Mouse (Mus musculus) ES-E14 (cell line): ENCODE data around the gene Tma7. TPM values are rescaled to one million over a fixed set of nuclear protein-coding genes. Genes with fewer than 3 reads are reported as not detected.

Source experiments
- DNase-seq: peaks from one replicate; pipeline ENCODE4 v3.0.0-alpha.2; 2013; ENCODE audit warnings: low read depth, low spot score
- H3K27ac ChIP-seq: 2 replicates; pipeline ENCODE4 v1.5.1; 2012; ENCODE audit warnings: low read depth, mild to moderate bottlenecking, low read length, moderate library complexity, mixed read lengths; ENCODE audit not compliant: poor library complexity, insufficient read depth, severe bottlenecking
- H3K36me3 ChIP-seq: 2 replicates; pipeline ENCODE4 v1.6.1; 2012; ENCODE audit warnings: mild to moderate bottlenecking, low read length, moderate library complexity, mixed read lengths; ENCODE audit not compliant: control insufficient read depth, poor library complexity, insufficient read depth, severe bottlenecking
- H3K4me1 ChIP-seq, 2 experiments: fragments of 150-350 bp in 1 of 2; sonication (generic) in 1 of 2; 2 replicates each; pipeline ENCODE4 v1.6.1; 2012; ENCODE audit warnings: low read length in 2 of 2, mild to moderate bottlenecking in 1 of 2, mixed read lengths in 1 of 2; ENCODE audit not compliant: control insufficient read depth in 2 of 2, insufficient read depth in 2 of 2, poor library complexity in 1 of 2
- H3K4me3 ChIP-seq, 2 experiments: fragments of 150-350 bp in 1 of 2; sonication (generic) in 1 of 2; 2 replicates each; pipeline ENCODE4 v1.5.1; 2012; ENCODE audit warnings: low read length in 2 of 2, low read depth in 1 of 2, mild to moderate bottlenecking in 1 of 2, mixed read lengths in 1 of 2; ENCODE audit not compliant: insufficient read depth in 1 of 2, poor library complexity in 1 of 2, severe bottlenecking in 1 of 2
- H3K9ac ChIP-seq: 2 replicates; pipeline ENCODE4 v1.6.1; 2012; ENCODE audit warnings: low read depth, mild to moderate bottlenecking, low read length, mixed read lengths; ENCODE audit not compliant: poor library complexity, insufficient read depth, severe bottlenecking
- H3K9me3 ChIP-seq: fragments of 150-350 bp; sonication (generic); 2 replicates; pipeline ENCODE4 v1.6.1; 2012; ENCODE audit warnings: low read depth, mild to moderate bottlenecking, low read length; ENCODE audit not compliant: control insufficient read depth, insufficient read depth
- CHD2 ChIP-seq: IDR thresholded peaks from 2 replicates; pipeline ENCODE4 v1.6.1; 2014; ENCODE audit warnings: mild to moderate bottlenecking, low read depth, low read length, inconsistent platforms
- HCFC1 ChIP-seq: IDR thresholded peaks from 2 replicates; pipeline ENCODE4 v1.6.1; 2012; ENCODE audit warnings: low read length, inconsistent platforms, borderline replicate concordance; ENCODE audit not compliant: insufficient read depth
- MAFK ChIP-seq: IDR thresholded peaks from 2 replicates; pipeline ENCODE4 v1.6.1; 2014; ENCODE audit warnings: mild to moderate bottlenecking, low read depth, low read length, inconsistent platforms; ENCODE audit not compliant: insufficient read depth
- ZC3H11A ChIP-seq: IDR thresholded peaks from 2 replicates; pipeline ENCODE4 v1.6.1; 2012; ENCODE audit warnings: low read depth, mild to moderate bottlenecking, inconsistent platforms, low read length, borderline replicate concordance
- ZNF384 ChIP-seq: IDR thresholded peaks from 2 replicates; pipeline ENCODE4 v1.6.1; 2012; ENCODE audit warnings: low read depth, low read length, inconsistent platforms
- in situ Hi-C, 2 experiments: fragments of 600-800 bp; cut with MboI; formaldehyde crosslinking; loops; one replicate each; pipeline ENCODE4 v1.15.1; 2025; ENCODE audit warnings: low sequenced_read_pairs in 2 of 2, inconsistent platforms in 1 of 2; ENCODE audit not compliant: unreplicated experiment in 2 of 2
- total RNA-seq: library from RNA; depleted of rRNA; stranded (reverse); fragments of 300-350 nt; gene quantifications from 2 replicates; pipeline ENCODE4 v1.2.3, GENCODE M21; 2012

The Tma7 gene
- total RNA-seq, 1 experiment = 347 TPM

DNA sequence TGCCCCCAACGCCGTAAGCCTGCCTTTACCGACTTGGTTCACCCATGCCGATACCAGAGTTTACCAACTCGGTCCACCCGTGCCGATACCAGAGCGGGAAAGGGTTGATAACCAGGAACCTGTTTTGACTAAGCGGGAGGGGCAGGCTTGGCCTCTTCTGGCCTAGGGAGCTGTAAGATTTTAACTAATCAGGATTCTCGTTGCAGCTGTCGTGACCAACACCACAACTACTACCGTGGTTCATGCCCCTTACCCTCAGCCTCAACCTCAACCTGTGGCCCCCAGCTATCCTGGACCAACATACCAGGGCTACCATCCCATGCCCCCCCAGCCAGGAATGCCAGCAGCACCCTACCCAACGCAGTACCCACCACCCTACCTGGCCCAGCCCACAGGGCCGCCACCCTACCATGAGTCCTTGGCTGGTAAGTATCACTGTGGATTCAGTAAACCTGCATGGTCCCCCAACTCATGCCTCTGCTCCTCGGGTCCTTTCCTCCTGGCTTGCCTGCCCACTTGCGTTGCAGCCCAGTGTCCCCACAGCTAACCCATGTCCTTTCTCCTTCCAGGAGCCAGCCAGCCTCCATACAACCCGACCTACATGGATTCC lies 26.2 kb downstream of the Tma7 start:
- no peak for TF ChIP-seq CHD2
- in situ Hi-C loops = no loop called here
- DNase-seq = no peak

DNA sequence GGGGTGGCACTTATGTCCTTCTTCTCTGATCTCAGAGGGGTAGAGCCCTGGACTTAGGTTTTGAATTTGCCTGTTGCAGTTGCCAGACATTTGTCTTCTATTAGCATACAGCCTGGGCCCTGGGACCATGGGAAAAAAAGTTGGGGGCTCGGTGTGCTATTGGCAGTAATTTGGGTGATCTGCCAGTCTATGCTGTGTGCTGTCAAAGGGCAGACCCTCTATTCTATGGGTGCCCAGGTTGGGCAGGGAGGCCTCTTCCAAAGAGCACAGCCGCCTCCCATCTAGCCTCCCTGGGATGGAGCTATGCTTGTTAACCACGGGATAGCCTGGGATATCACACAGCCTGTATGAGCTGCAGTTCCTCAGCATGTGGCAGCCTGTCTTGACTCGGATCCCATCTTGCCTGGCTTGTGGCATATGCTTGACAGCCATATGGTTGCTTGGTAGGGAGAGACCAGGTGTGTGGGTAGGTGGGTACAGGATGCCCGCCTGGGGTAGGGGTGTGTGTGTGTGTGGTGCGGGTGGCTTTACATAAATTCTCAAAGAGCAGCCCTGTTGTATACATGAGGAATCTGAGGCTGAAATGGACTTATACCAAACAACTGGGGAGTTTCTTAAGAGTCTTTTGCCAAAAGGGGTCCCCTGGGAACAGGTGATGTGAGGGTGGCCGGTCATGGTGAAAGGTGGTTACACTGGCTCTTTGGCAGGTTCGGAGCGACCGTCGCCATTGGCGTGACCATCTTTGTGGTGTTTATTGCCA lies 26.9 kb downstream of the Tma7 start:
- Histone ChIP-seq H3K36me3 (peaks cover 32% of the 10 kb centered on the region), H3K27ac (no peak overlapping the region), H3K9me3 (no peaks in the 10 kb centered on the region), H3K4me1 (peaks cover 0 to 34% of the 10 kb centered on the region in 2 experiments; a peak in 2 of 4 replicates), H3K9ac (no peak overlapping the region), H3K4me3 (no peak overlapping the region)
- no peak for DNase-seq
- in situ Hi-C loops = no loop called here
- TF ChIP-seq MAFK (no peak), ZC3H11A (no peak), ZNF384 (no peak), HCFC1 (no peak), CHD2 (no peak)

More for the DNA sequence above, 26.2 kb downstream of the Tma7 start:
- H3K27ac ChIP-seq = no peak overlapping the region
- H3K4me1 ChIP-seq = peaks cover 0 to 36% of the 10 kb centered on the region in 2 experiments; a peak in 2 of 4 replicates
- H3K4me3 ChIP-seq = no peak overlapping the region
- peaks cover 32% of the 10 kb centered on the region for H3K36me3 ChIP-seq
- H3K9me3 ChIP-seq = no peaks in the 10 kb centered on the region
- H3K9ac ChIP-seq = no peak overlapping the region

DNA sequence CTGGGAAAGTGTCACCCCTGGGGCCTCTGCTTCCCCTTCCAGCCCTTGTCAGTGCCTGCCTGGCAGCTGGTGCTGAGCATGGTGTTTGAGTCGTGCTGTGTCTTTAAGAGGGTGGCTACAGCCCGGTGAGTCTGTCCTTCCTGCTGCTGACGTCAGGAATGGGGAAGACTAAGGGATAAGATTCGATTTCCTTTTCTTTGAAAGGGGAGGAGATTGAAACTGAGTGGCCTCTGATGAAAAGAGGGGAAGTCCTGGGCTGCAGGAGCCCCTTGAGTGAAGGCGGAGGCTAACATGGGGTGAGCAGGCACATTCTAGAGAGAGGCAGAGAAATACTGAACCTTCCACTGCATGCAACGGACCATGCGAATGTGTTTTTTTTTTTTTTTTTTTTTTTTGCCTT lies 27.7 kb downstream of the Tma7 start:
- no peak overlapping the region for H3K27ac ChIP-seq
- no peak for TF ChIP-seq HCFC1
- H3K4me3 ChIP-seq = no peak overlapping the region
- peak overlapping the region; percentile 18; the same call in 1 of the 2 replicates for H3K9ac ChIP-seq
- no peaks in the 10 kb centered on the region for H3K9me3 ChIP-seq
- peaks cover 0 to 31% of the 10 kb centered on the region in 2 experiments; a peak in 2 of 4 replicates for H3K4me1 ChIP-seq
- DNase-seq = no peak
- in situ Hi-C loops = no loop called here
- peaks cover 27% of the 10 kb centered on the region for H3K36me3 ChIP-seq

DNA sequence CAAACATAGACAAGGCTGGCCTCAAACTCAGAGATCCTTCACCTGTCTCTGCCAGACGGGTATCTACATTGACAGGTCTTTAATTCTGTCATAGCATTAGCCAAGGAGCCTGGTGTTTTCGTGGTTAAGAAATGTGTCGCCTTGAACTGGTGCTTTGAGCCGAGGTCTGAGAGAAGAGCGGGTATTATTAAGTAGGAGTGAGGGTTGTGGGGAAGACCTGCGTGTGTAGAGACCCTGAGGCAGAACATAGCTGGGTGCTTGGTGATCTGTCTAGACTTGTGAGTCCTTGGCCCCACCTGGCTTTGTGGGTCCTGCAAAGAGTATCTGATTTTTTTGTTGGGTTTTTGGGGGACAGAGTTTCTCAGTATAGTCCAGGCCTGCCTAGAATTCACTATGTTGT lies 28.5 kb downstream of the Tma7 start:
- Histone ChIP-seq H3K4me3 (no peak overlapping the region), H3K9ac (no peak overlapping the region), H3K4me1 (peaks cover 0 to 30% of the 10 kb centered on the region in 2 experiments; a peak in 2 of 4 replicates), H3K27ac (no peak overlapping the region), H3K9me3 (no peaks in the 10 kb centered on the region), H3K36me3 (peaks cover 27% of the 10 kb centered on the region)
- TF ChIP-seq CHD2 (no peak), ZC3H11A (no peak), HCFC1 (no peak), ZNF384 (no peak), MAFK (no peak)
- in situ Hi-C loops = no loop called here
- DNase-seq = no peak

DNA sequence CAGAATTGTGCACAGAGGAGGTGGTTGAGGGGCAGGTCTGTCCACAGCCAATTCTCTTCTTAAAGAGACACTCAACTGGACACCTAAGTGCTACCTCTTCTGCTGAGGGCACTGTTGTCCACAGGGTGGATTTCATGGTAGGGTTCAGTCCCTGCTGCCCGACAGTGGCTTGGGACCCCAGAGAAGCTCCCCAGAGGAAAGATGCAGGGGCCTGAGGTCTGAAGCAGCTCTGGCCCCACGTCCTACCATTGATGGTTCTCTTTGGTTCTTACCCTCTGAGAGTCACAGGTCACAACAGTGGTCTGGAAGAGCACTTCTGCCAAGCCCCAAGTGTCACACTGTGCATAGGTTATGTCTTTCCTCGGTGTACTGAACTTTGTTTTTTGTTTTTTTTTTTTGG lies 29.0 kb downstream of the Tma7 start:
- no peak for DNase-seq
- Histone ChIP-seq H3K4me1 (peaks cover 0 to 28% of the 10 kb centered on the region in 2 experiments; a peak in 2 of 4 replicates), H3K9ac (no peak overlapping the region), H3K9me3 (no peaks in the 10 kb centered on the region), H3K4me3 (no peak overlapping the region), H3K36me3 (peaks cover 26% of the 10 kb centered on the region), H3K27ac (no peak overlapping the region)
- in situ Hi-C loops = no loop called here
- no peak for TF ChIP-seq HCFC1
- no peak for TF ChIP-seq CHD2
- no peak for TF ChIP-seq ZC3H11A
- no peak for TF ChIP-seq ZNF384
- no peak for TF ChIP-seq MAFK
